Mouse (Mus musculus) liver, adult 2 months (tissue): ENCODE measurements at regions not wholly inside any gene's neighbourhood (a gene's known extent, or its start where the extent isn't known, plus 50 kb on each side); places are given as distances from the start of the nearest gene placed in this dataset.

Experiments
- DNase-seq: peaks from one replicate; pipeline ENCODE4 v3.0.0-alpha.2; 2011; ENCODE audit warnings: low read depth, low spot score; ENCODE audit errors: extremely low read depth
- H3K27ac ChIP-seq: fragments of 200-500 bp; replicated peaks from 2 replicates; pipeline ENCODE4 v1.5.1; 2012; ENCODE audit warnings: low read depth, mild to moderate bottlenecking, control low read depth, inconsistent platforms, low read length; ENCODE audit not compliant: insufficient read depth
- H3K27me3 ChIP-seq: fragments of 200-500 bp; 2 replicates; pipeline ENCODE4 v1.6.1; 2012; ENCODE audit warnings: mild to moderate bottlenecking, moderate library complexity, low read length, inconsistent platforms; ENCODE audit not compliant: control insufficient read depth, insufficient read depth
- H3K36me3 ChIP-seq: fragments of 200-500 bp; 2 replicates; pipeline ENCODE4 v1.6.1; 2012; ENCODE audit warnings: low read length, inconsistent platforms; ENCODE audit not compliant: control insufficient read depth, insufficient read depth
- H3K4me1 ChIP-seq: fragments of 200-500 bp; 2 replicates; pipeline ENCODE4 v1.6.1; 2011; ENCODE audit warnings: low read length; ENCODE audit not compliant: control insufficient read depth, insufficient read depth
- H3K4me3 ChIP-seq: fragments of 200-500 bp; 2 replicates; pipeline ENCODE4 v1.5.1; 2011; ENCODE audit warnings: low read depth, mild to moderate bottlenecking, control low read depth, low read length, moderate library complexity; ENCODE audit not compliant: insufficient read depth
- H3K79me2 ChIP-seq: fragments of 200-500 bp; 2 replicates; pipeline ENCODE4 v1.6.1; 2012; ENCODE audit warnings: inconsistent platforms, mild to moderate bottlenecking, low read length, moderate library complexity; ENCODE audit not compliant: control insufficient read depth, insufficient read depth
- H3K9ac ChIP-seq: fragments of 200-500 bp; 2 replicates; pipeline ENCODE4 v1.6.1; 2012; ENCODE audit warnings: low read depth, mild to moderate bottlenecking, control low read depth, inconsistent platforms, low read length
- CTCF ChIP-seq: fragments of 200-500 bp; IDR thresholded peaks from 2 replicates; pipeline ENCODE4 v1.5.1; 2011; ENCODE audit warnings: low read depth, low read length, control low read depth
- POLR2A ChIP-seq: fragments of 200-500 bp; IDR thresholded peaks from 2 replicates; pipeline ENCODE4 v1.6.1; 2011; ENCODE audit warnings: low read length, control low read depth; ENCODE audit not compliant: insufficient read depth; ENCODE audit errors: extremely low read depth
- WGBS: fragments of 180-500 bp; shearing (Covaris S2); methylation state at CpG from one replicate; pipeline ENCODE4 v1.1.7; 2018; 5-methylcytosine and 5-hydroxymethylcytosine counted together

DNA sequence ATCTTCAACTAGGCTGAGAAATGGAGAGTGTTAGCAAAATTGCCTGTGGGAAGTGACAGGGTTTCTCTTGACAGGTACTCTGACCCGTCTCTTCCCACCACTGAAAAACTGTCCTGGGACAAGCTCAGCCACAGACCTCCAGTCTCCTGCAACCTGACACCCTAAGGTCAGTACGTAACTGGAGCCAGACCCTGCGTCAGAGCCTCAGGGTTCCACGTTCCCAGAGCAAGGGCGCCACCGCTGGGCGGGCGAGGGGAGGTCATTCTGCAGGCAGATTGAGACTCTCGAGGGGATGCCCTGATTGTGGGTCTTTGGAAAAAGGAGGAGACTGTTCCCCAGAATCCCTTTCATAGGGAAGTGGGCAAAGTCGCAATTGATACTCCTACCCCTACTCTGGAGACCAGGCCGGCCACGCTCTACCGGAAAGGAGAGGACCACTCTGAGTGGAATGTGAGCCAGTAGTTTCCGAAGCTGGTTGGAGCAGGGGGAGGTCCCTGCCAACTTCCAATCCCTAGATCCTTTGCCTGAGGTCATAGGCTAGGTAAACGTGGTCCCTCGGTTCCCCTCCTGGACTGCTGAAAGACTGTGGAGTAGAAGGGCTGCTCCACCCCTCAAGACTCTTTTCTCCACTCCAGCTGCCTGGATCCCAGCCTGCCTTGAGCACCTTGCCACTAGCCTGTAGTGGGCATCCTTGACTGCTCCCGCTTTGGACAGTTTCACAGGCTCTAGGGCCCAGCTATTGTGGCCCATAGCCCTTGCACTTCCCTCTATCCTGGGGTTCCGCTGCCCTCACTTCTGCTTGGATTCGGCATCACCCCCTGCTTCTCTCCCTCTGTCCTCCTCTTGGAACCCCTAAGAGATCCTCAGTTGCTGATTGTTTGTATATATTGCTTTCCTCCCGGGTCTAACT is 61.0 kb upstream of the Lpcat1 start:
- WGBS, result 17% methylated on average over 20 of the region's 20 CpGs
- Histone ChIP-seq H3K4me3 (no peak overlapping the region), H3K27me3 (no peaks in the 10 kb centered on the region), H3K4me1 (no peaks in the 10 kb centered on the region), H3K27ac (no peak overlapping the region), H3K9ac (no peak overlapping the region), H3K79me2 (no peaks in the 10 kb centered on the region), H3K36me3 (no peaks in the 10 kb centered on the region)
- DNase-seq, result peak; percentile 2
- no peak for TF ChIP-seq POLR2A
- TF ChIP-seq CTCF, result peak; percentile 46

DNA sequence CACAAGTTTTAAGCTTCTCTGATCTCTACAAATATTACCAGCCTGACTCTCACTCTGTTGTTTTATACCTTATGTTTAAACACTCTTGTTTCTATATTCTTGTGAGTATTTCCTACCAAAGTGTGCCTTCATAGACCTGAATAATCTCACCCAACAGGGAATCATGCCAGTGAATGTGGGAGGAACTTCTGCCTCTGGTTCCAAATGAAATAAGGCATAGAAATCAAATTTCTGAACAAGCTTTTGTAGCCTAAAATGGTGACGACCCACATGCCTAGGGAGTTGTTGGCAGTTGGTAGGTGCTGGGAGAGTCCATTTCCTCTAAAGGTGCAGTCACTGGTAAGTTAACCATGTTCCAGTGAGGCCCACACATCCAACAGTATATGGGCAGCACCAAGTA is 66.1 kb upstream of the Lpcat1 start:
- no peak for DNase-seq
- no peak overlapping the region for H3K9ac ChIP-seq
- no peak for TF ChIP-seq POLR2A
- no peak for TF ChIP-seq CTCF
- H3K4me1 ChIP-seq, result no peaks in the 10 kb centered on the region
- H3K79me2 ChIP-seq, result no peaks in the 10 kb centered on the region
- no peak overlapping the region for H3K4me3 ChIP-seq
- H3K27ac ChIP-seq, result no peak overlapping the region
- no peaks in the 10 kb centered on the region for H3K27me3 ChIP-seq
- no peaks in the 10 kb centered on the region for H3K36me3 ChIP-seq
- 74% methylated on average over 1 of the region's 1 CpGs for WGBS

DNA sequence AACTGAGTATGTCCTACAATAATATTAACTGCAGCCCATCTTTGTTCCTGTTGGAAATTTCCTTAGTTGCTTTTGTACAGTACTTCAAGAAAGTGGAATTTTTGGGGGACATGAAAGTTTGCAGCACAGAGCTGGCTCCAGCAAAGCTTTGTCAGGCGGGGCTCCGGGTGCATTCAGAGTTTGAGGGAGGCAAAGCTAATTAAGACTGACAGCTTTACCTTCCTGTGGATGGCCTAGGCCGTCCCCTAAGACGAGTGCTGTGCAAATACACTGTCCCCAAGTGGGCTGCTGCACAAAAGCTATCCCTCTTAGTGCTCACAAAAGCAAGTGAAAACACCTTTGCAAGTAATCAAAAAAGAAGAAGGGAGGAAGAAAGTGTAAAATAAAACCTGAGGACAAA is 68.7 kb upstream of the Ndufs6 start:
- 16% methylated on average over 4 of the region's 4 CpGs for WGBS
- Histone ChIP-seq H3K27ac (no peak overlapping the region), H3K4me1 (no peaks in the 10 kb centered on the region), H3K36me3 (no peaks in the 10 kb centered on the region), H3K79me2 (no peaks in the 10 kb centered on the region), H3K27me3 (no peaks in the 10 kb centered on the region), H3K4me3 (no peak overlapping the region), H3K9ac (no peak overlapping the region)
- TF ChIP-seq CTCF (no peak), POLR2A (no peak)
- DNase-seq, result no peak

DNA sequence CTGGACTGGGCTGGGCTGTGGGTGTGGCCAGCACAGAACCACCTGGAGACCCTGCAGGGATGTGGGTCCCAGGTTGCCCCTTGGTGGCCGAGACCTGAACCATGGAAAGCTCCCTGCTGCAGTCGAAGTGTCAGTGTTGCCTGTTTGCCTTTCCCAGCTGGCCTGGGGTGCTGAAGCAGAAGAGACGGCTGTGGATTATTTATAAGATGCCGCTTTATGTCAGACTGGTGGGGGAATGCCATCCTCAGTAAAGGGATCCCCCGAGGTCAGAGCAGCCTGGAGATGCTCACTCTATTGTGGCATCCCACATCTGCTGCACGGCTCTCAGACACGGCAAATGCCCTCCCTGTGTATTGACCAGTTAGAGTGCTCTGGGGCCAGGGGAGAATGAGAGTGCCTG is 67.5 kb upstream of the Ndufs6 start:
- no peaks in the 10 kb centered on the region for H3K27me3 ChIP-seq
- no peak overlapping the region for H3K27ac ChIP-seq
- TF ChIP-seq POLR2A, result no peak
- H3K4me3 ChIP-seq, result no peak overlapping the region
- 58% methylated on average over 7 of the region's 7 CpGs for WGBS
- no peaks in the 10 kb centered on the region for H3K4me1 ChIP-seq
- no peak for DNase-seq
- H3K79me2 ChIP-seq, result no peaks in the 10 kb centered on the region
- H3K36me3 ChIP-seq, result no peaks in the 10 kb centered on the region
- no peak overlapping the region for H3K9ac ChIP-seq

DNA sequence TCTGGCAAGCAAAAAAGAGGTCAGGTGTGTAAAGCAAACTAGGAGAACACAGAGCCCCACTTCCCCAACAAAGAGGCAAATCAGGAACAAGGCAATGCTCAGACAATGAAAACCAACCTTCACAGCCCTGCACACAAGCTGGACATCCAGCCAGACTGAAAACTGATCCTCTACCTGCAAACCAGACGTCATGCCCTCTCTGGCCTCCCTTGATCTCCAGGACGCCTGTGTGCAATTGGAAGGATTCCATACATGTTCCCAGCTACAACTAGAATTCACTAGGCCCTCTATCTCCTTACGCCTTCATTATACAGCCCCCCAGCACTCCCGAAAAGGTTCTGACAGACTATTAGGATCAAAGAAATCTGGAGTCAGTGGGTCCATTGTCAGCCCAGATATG is 60.7 kb upstream of the Ndufs6 start:
- Histone ChIP-seq H3K36me3 (no peaks in the 10 kb centered on the region), H3K4me1 (no peaks in the 10 kb centered on the region), H3K27me3 (no peaks in the 10 kb centered on the region), H3K79me2 (no peaks in the 10 kb centered on the region), H3K4me3 (no peak overlapping the region), H3K27ac (no peak overlapping the region), H3K9ac (no peak overlapping the region)
- 77% methylated on average over 4 of the region's 4 CpGs for WGBS
- no peak for TF ChIP-seq CTCF
- TF ChIP-seq POLR2A, result no peak
- no peak for DNase-seq

DNA sequence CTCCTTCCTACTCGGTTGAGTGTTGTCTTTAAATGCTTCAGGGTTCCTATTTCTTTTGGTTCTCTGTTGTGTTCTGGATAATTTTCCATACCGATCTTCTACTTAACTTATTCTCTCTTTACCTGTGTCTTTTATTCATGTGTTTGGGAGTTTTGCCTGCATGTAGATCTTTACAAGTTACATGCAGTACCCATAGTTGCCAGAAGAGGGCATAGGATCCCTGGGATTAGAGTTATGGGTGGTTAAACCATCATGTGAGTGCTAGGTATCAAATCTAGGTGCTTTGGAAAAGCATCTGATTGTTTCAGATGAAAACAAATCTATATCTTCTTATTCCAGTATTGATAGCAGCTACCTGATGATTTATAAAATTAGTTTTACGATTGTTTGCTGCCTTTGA is 55.2 kb upstream of the Ndufs6 start:
- Histone ChIP-seq H3K36me3 (no peaks in the 10 kb centered on the region), H3K27me3 (no peaks in the 10 kb centered on the region), H3K4me3 (no peak overlapping the region), H3K79me2 (no peaks in the 10 kb centered on the region), H3K4me1 (no peaks in the 10 kb centered on the region), H3K9ac (no peak overlapping the region), H3K27ac (no peak overlapping the region)
- WGBS, result 63% methylated on average over 3 of the region's 3 CpGs
- no peak for TF ChIP-seq POLR2A
- TF ChIP-seq CTCF, result 0 out of 2 replicates have a peak, but pooled peaks have one; percentile 18
- DNase-seq, result peak; percentile 35
